Mouse (Mus musculus) heart, embryonic 10.5 days (tissue): ENCODE data around the gene Cryzl1. TPM values are rescaled to one million over a fixed set of nuclear protein-coding genes. Genes with fewer than 3 reads are reported as not detected.
"Not testable (repeated sequence)": the region's sequence is repeated elsewhere in the genome, so short reads cannot be mapped to it uniquely, and the experiment has no call there.

Experiments
- DNase-seq: peaks from one replicate; pipeline ENCODE4 v3.0.0-alpha.2; 2017; ENCODE audit warnings: low spot score
- H3K27ac ChIP-seq: fragments of 300-500 bp; sonication (generic); 2 replicates; pipeline ENCODE4 v1.5.1; 2016; ENCODE audit warnings: mild to moderate bottlenecking
- H3K27me3 ChIP-seq: fragments of 300-500 bp; sonication (generic); 2 replicates; pipeline ENCODE4 v1.6.1; 2016; ENCODE audit warnings: mild to moderate bottlenecking; ENCODE audit not compliant: poor library complexity, insufficient read depth, severe bottlenecking
- H3K36me3 ChIP-seq: fragments of 300-500 bp; sonication (generic); 2 replicates; pipeline ENCODE4 v1.6.1; 2016; ENCODE audit warnings: mild to moderate bottlenecking, moderate library complexity
- H3K4me1 ChIP-seq: fragments of 300-500 bp; sonication (generic); 2 replicates; pipeline ENCODE4 v1.6.1; 2016; ENCODE audit warnings: mild to moderate bottlenecking
- H3K4me3 ChIP-seq: fragments of 300-500 bp; sonication (generic); 2 replicates; pipeline ENCODE4 v1.5.1; 2016; ENCODE audit warnings: mild to moderate bottlenecking, moderate library complexity
- H3K9me3 ChIP-seq: fragments of 300-500 bp; sonication (generic); 2 replicates; pipeline ENCODE4 v1.6.1; 2016; ENCODE audit warnings: mild to moderate bottlenecking, moderate library complexity
- WGBS: fragments of 180-500 bp; shearing (Covaris S2); methylation state at CpG from one replicate; pipeline ENCODE4 v1.1.7; 2016; 5-methylcytosine and 5-hydroxymethylcytosine counted together
- polyA plus RNA-seq: library from polyadenylated mRNA; unstranded; fragments of >200 nt; fragmentation: Nextera tagmentation; extraction: Ambion mirVana; gene quantifications from 2 replicates; pipeline ENCODE4 v1.2.1, GENCODE M21; 2016

The Cryzl1 gene
- polyA plus RNA-seq, 1 experiment from 2014 or later = 60.3 TPM

DNA sequence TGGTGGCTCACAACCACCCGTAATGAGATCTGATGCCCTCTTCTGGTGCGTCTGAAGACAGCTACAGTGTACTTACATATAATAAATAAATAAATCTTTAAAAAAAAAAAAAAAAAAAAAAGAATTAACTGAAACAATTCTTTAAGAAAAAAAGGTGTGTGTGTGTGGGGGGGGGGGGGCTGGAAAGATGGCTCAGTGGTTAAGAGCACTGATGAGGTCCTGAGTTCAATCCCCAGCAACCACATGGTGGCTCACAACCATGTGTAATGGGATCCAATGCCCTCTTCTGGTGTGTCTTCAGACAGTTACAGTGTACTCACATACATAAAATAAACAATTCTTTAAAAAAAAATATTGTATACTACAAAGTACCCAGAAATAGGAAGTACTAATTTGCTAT lies 83.4 kb downstream of the Cryzl1 start:
- 82% methylated on average over 1 of the region's 2 CpGs for WGBS
- DNase-seq = peak; percentile 63
- Histone ChIP-seq H3K36me3 (peaks cover 29% of the 10 kb centered on the region), H3K4me1 (peaks cover 10% of the 10 kb centered on the region), H3K4me3 (peak overlapping the region; percentile 87)
- not testable (repeated sequence) for H3K9me3 ChIP-seq, H3K27me3 ChIP-seq, H3K27ac ChIP-seq

DNA sequence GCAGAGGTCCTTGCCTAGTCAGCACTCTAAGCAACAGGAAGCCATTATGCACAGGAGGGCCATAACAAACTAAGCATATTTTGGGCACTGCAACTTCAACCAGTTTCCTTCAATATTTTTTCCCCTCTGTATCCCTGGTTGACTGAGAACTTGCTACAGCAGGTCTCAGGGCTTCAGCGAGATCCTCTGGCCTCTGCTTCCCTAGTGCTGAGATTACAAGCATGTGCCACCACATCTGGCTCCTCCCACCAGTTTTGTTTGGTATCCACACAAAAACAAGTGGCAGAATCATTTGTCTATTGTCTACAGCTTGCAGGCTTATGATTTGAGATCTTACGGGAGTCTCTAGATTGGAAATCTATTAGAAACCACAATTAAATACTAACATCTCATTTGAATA lies 83.9 kb downstream of the Cryzl1 start:
- H3K36me3 ChIP-seq = peaks cover 34% of the 10 kb centered on the region
- 76% methylated on average over 2 of the region's 2 CpGs for WGBS
- H3K27ac ChIP-seq = no peak overlapping the region
- H3K27me3 ChIP-seq = no peaks in the 10 kb centered on the region
- peaks cover 10% of the 10 kb centered on the region for H3K4me1 ChIP-seq
- no peak overlapping the region for H3K4me3 ChIP-seq
- no peaks in the 10 kb centered on the region for H3K9me3 ChIP-seq
- DNase-seq = peak; percentile 56

DNA sequence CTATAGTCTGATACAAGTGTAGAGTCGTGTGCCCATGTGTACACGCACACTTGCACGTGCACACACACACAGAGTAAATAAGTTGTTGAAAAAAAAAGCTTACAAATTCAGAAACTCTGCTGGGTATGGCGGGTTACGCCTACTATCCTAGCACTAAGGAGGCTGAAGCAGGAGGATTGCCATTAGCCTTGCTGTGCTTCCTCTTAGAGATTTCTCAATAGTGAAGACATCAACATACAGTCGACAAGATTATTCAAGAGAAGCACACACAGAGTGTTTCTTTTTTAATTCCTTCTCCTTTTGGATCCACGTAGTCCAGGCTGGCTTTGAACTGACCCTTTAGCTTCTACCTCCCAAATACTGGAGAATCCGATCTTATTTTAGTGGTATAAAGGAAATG lies 88.6 kb downstream of the Cryzl1 start:
- H3K9me3 ChIP-seq = no peaks in the 10 kb centered on the region

DNA sequence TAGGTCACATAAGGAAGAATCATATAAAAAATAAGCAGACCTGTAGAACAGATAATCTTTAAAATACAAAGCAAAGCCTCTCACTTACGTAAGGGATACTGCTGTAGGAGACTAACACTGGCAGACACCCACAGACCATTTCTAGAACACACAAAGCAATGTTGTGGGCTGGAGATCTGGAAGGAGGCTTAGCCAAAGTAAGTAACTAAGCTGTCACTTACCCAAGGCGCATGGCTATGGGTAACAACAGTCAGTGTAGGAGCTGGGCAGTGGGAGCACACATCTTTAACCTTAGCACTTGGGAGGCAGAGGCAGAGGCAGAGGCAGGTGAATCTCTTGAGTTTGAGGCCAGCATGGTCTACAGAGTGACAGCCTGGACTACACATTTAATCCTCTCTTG lies 89.1 kb downstream of the Cryzl1 start:
- Histone ChIP-seq H3K9me3 (no peaks in the 10 kb centered on the region), H3K27ac (no peak overlapping the region), H3K4me1 (no peaks in the 10 kb centered on the region), H3K4me3 (no peak overlapping the region), H3K27me3 (no peaks in the 10 kb centered on the region), H3K36me3 (peaks cover 87% of the 10 kb centered on the region)
- 95% methylated on average over 2 of the region's 2 CpGs for WGBS
- no peak for DNase-seq

More for the DNA sequence above, 88.6 kb downstream of the Cryzl1 start:
- WGBS = 94% methylated on average over 8 of the region's 8 CpGs
- no peak overlapping the region for H3K4me3 ChIP-seq
- H3K27ac ChIP-seq = no peak overlapping the region
- no peak for DNase-seq
- H3K36me3 ChIP-seq = peaks cover 81% of the 10 kb centered on the region
- no peaks in the 10 kb centered on the region for H3K27me3 ChIP-seq
- peaks cover 3% of the 10 kb centered on the region; the same call in 1 of the 2 replicates for H3K4me1 ChIP-seq

Other genes starting within 250 kb of the Cryzl1 start
- 43.2 and 43.9 TPM in 2 replicates for gene Ifnar1, start 243.7 kb downstream of the Cryzl1 start, polyA plus RNA-seq
- 53.7 and 85.6 TPM in 2 replicates for gene Ifngr2, start 181.9 kb downstream of the Cryzl1 start, polyA plus RNA-seq
- 44.7 and 56.1 TPM in 2 replicates for gene Tmem50b, start 131.2 kb downstream of the Cryzl1 start, polyA plus RNA-seq
- 2.7 and 2.9 TPM in 2 replicates for gene Dnajc28, start 109.9 kb downstream of the Cryzl1 start, polyA plus RNA-seq
- 125 and 144 TPM in 2 replicates for gene Gart, start 82.0 kb downstream of the Cryzl1 start, polyA plus RNA-seq
- gene Son, start 81.5 kb downstream of the Cryzl1 start, polyA plus RNA-seq = 79.3 and 93.6 TPM in 2 replicates
- 20.7 and 30.3 TPM in 2 replicates for gene Donson, start 40.2 kb downstream of the Cryzl1 start, polyA plus RNA-seq
- 26.0 and 26.5 TPM in 2 replicates for gene Itsn1, start 306 bp upstream of the Cryzl1 start, polyA plus RNA-seq